Mouse (Mus musculus): Measurements from ENCODE around the gene Ninj2. TPM values are rescaled to one million over a fixed set of nuclear protein-coding genes. Genes with fewer than 3 reads are reported as not detected.

Gene Ninj2
- polyA plus RNA-seq (2012; fragmentation: generic; extraction: Trizol), result under 1 TPM; 0.16 to 0.22 TPM

GRCm38 (mm10) chr6:120093100-120093499 is at the start of gene Ninj2:
Gene Ninj2, plus strand, starts transcription at chr6:120093350.

Other genes starting within 250 kb of the Ninj2 start
- gene Erc1, start 245.2 kb upstream of the Ninj2 start, polyA plus RNA-seq (2012; fragmentation: generic; extraction: Trizol), result 1 to 10 TPM; 1.1 to 8.6 TPM
- 10 to 100 TPM in 1 of 2 experiments, 1 to 10 TPM in 1; 3.4 to 14.0 TPM for gene Rad52, start 190.7 kb upstream of the Ninj2 start, polyA plus RNA-seq (2012; fragmentation: generic; extraction: Trizol)
- gene Wnk1, start 54.7 kb upstream of the Ninj2 start, polyA plus RNA-seq (2012; fragmentation: generic; extraction: Trizol), result 10 to 100 TPM in 1 of 2 experiments, 1 to 10 TPM in 1; 6.0 to 61.8 TPM
- not detected for gene D330020A13Rik, start 201.0 kb downstream of the Ninj2 start, polyA plus RNA-seq (2012; fragmentation: generic; extraction: Trizol)
- gene B4galnt3, start 201.2 kb downstream of the Ninj2 start, polyA plus RNA-seq (2012; fragmentation: generic; extraction: Trizol), result under 1 TPM; 0.01 to 0.02 TPM

Measured in C3H10T1/2 (cell line).